Mouse (Mus musculus) leukemia stem cell, adult 10-12 weeks (primary cell): Measurements from ENCODE around the gene 1700069L16Rik. TPM values are rescaled to one million over a fixed set of nuclear protein-coding genes. Genes with fewer than 3 reads are reported as not detected.

Experiments
- polyA plus RNA-seq: library from polyadenylated mRNA; stranded (reverse); fragments of >175 nt; gene quantifications from 2 replicates; pipeline ENCODE4 v1.2.3, GENCODE M21; 2012; ENCODE audit warnings: low replicate concordance

Gene 1700069L16Rik
- not detected in 2 replicates for polyA plus RNA-seq

DNA sequence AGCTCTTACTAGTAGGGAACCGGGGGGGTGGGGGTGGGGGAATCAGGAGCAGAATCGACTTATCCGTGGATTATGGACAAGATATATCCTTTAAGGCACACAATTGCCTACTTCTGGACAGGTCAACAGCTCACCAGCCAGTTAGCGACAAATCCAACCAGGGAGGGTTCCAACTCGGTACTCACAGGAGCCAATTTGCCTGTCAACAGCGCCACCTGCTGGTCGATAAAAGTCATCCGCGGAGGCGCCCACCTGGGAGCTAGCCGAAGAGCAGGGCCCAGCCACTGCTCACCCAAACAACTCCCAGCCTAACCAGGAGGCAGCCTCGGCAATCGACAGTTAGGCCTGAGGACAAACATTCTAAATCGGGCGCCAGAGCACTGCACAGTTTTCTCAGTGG is at the start of gene 1700069L16Rik:
1700069L16Rik (minus strand) TSS at position 327 of the 400 bp plus-strand sequence.

DNA sequence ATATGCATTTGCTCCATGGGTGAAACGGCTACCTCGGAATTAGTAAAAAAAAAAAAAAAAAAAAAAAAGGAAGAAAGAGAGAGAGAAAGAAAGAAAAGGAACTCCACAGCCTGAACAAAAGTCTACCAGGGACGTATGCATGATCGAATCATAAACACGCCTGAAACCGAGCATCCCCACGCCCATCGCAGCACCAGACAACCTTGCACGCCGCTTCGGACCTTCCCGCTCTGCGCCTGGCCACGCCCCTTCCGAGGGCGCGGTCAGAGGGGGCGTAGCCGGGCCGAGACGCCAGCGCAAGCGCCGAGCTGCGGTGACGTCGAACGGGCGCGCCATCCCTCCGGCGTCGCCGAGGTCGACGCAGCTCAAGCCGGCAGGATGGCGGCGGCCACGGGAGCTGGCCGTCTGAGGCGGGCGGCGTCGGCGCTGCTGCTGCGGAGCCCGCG is 47.9 kb upstream of the 1700069L16Rik start, which contains the start of the genes Sart3 and Iscu:
Sart3 (minus strand) TSS at position 61 of the 446 bp plus-strand sequence.
Iscu (plus strand) TSS at position 299 of the 446 bp plus-strand sequence.

DNA sequence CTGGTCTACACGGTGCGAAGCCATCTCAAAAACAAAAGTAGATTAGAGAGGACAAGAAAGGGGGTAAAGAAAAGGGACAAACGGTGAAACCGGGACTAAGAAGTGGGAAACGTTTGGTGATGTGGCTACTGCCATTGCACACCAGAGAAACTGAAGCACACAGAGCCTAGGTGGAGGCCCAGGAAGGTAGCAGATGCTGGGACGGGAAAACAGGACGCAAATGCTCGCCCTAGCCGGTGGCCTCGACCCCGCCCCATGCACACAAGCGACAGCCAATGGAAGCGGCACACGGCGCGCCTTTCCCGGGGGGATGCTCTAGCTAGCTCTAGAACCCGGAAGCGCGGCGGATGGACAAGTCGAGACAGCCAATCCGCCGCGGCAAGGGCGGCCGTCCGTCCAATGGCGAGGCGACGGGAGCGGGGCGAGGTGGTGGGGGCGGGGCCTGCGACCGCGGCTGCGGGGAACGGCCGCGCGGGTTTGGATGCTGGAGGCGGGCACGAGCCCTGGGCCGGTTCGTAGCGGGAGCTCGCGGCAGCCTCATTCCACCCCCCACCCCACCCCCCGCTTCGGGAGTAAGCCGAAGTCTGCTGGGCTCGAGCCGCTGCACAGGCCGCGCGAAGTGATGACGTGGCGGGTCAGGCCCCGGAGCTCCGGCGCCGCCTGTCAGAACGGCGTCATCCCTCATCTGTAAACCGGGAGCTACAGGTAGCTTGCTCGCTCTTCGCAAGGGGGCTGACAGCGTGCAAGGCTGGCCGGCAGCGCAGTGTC is 11.0 kb upstream of the 1700069L16Rik start, which contains the start of gene Ficd:
Ficd (plus strand) TSS at position 459 of the 768 bp plus-strand sequence.

DNA sequence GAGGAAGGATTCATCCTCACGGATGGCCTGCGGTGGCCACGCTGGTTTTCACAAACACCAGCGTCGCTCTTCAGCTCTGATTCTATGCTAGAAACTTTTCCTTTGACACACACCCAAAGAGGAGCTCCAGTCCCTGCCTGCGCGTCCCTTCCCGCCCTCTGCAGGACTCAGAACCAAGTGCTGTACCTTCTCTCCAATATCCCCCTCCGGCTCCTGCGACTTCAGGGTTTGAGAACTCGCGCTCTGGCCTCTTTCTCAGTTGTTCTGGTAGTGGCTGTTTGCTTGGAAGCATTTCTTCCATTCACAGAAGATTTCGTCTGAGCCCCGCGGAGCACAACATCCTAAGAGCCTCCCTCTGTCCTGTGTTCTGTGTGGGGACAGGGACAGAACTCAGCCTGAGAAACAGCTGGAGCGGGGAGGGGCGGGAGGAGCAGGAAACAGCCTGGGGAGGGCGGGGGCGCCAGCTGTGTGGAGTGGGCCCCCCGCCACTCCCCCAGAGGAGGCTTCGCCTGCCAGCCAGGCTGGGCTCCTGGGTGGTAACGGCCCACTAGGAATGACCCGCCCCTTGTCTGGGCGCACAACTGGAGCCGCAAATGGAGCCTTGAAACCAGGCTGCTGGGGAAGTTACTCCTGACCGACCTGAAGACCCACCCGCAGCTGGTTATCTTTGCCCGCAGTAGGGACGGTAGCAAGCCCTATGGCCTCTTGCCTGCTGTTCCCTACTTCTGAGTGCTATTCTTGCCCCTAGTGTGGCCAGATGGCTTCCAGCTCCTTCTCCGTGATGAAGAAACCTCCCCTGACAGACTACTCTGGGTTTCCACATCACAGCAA is 74.3 kb downstream of the 1700069L16Rik start, which contains the start of gene Cmklr1:
Cmklr1 (minus strand) TSS at position 392 of the 831 bp plus-strand sequence.

Other genes with a start within 250 kb of the 1700069L16Rik start
- 0.15 and 0.34 TPM in 2 replicates for gene Wscd2, start 234.4 kb downstream of the 1700069L16Rik start, polyA plus RNA-seq
- 0.47 and 1.9 TPM in 2 replicates for gene Cmklr1, start 74.3 kb downstream of the 1700069L16Rik start, polyA plus RNA-seq
- 2.0 and 3.4 TPM in 2 replicates for gene Ficd, start 11.0 kb upstream of the 1700069L16Rik start, polyA plus RNA-seq
- 20.8 and 27.5 TPM in 2 replicates for gene Sart3, start 47.7 kb upstream of the 1700069L16Rik start, polyA plus RNA-seq
- 32.1 and 49.7 TPM in 2 replicates for gene Iscu, start 48.0 kb upstream of the 1700069L16Rik start, polyA plus RNA-seq
- gene Tmem119, start 75.7 kb upstream of the 1700069L16Rik start, polyA plus RNA-seq: 0.27 TPM in 2 replicates
- gene Selplg, start 107.9 kb upstream of the 1700069L16Rik start, polyA plus RNA-seq: 107 and 256 TPM in 2 replicates
- gene Coro1c, start 184.0 kb upstream of the 1700069L16Rik start, polyA plus RNA-seq: 29.5 and 75.1 TPM in 2 replicates